Mouse (Mus musculus) Muller cell, postnatal 12 days (primary cell): ENCODE measurements around the gene Snx14.

Source experiments
- DNase-seq: peaks from one replicate; pipeline ENCODE4 v3.0.0-alpha.2; 2015; ENCODE audit errors: inconsistent ontology term

Snx14 gene

GRCm38 (mm10) chr9:88380542-88380941, 58.2 kb downstream of the Snx14 start:
- DNase-seq: no peak

GRCm38 (mm10) chr9:88380076-88380475, 58.7 kb downstream of the Snx14 start:
- DNase-seq: no peak

- DNase-seq: no peak
Measured at GRCm38 (mm10) chr9:88379057-88379456, 59.7 kb downstream of the Snx14 start.

GRCm38 (mm10) chr9:88377483-88377882, 61.3 kb downstream of the Snx14 start:
- no peak for DNase-seq

GRCm38 (mm10) chr9:88373001-88373400, 65.8 kb downstream of the Snx14 start:
- DNase-seq: peak; percentile 96

GRCm38 (mm10) chr9:88371201-88371600, 67.6 kb downstream of the Snx14 start:
- DNase-seq: no peak

GRCm38 (mm10) chr9:88369666-88370065, 69.1 kb downstream of the Snx14 start:
- peak; percentile 45 for DNase-seq

- DNase-seq: peak; percentile 80
Measured at GRCm38 (mm10) chr9:88368476-88368875, 70.3 kb downstream of the Snx14 start.

- DNase-seq: peak; percentile 56
Measured at GRCm38 (mm10) chr9:88367751-88368150, 71.0 kb downstream of the Snx14 start.

GRCm38 (mm10) chr9:88367322-88367721, 71.4 kb downstream of the Snx14 start:
- DNase-seq: no peak

GRCm38 (mm10) chr9:88366819-88367218, 71.9 kb downstream of the Snx14 start:
- DNase-seq: no peak

- no peak for DNase-seq
Measured at GRCm38 (mm10) chr9:88366308-88366707, 72.5 kb downstream of the Snx14 start.

GRCm38 (mm10) chr9:88363102-88363501, 75.7 kb downstream of the Snx14 start:
- DNase-seq: no peak

GRCm38 (mm10) chr9:88362055-88362850, 76.5 kb downstream of the Snx14 start:
- no peak for DNase-seq

GRCm38 (mm10) chr9:88361211-88361909, 77.4 kb downstream of the Snx14 start:
- peak; percentile 47 for DNase-seq

- no peak for DNase-seq
Measured at GRCm38 (mm10) chr9:88359140-88359539, 79.6 kb downstream of the Snx14 start.

- DNase-seq: no peak
Measured at GRCm38 (mm10) chr9:88357173-88357572, 81.6 kb downstream of the Snx14 start.

- no peak for DNase-seq
Measured at GRCm38 (mm10) chr9:88353459-88353858, 85.3 kb downstream of the Snx14 start.

- no peak for DNase-seq
Measured at GRCm38 (mm10) chr9:88352741-88353140, 86.0 kb downstream of the Snx14 start.

- no peak for DNase-seq
Measured at GRCm38 (mm10) chr9:88351163-88351562, 87.6 kb downstream of the Snx14 start.

GRCm38 (mm10) chr9:88350317-88350716, 88.4 kb downstream of the Snx14 start:
- no peak for DNase-seq

- DNase-seq: no peak
Measured at GRCm38 (mm10) chr9:88348623-88349022, 90.1 kb downstream of the Snx14 start.

- DNase-seq: peak; percentile 55
Measured at GRCm38 (mm10) chr9:88346857-88347256, 91.9 kb downstream of the Snx14 start.
